17 mouse cellular contexts compared by ENCODE assay signal in genomic region chr9:15020561-15021080, GRCm38 (mm10).
"Had no signal": no experiment of that assay in that cellular context is flagged by ENCODE, and none has a peak within 500 bp of the region (broad histone marks: within the 10 kb centered on the region; RNA-seq: fewer than 3 reads in every experiment).

No protein-coding gene starts in this region.

- DNase-seq: kidney, adult 9 months; kidney, postnatal 14 days; layer of hippocampus, adult 9-11 months; left cerebral cortex, postnatal 4 days; liver, postnatal 0 days; lung, embryonic 14.5 days; thymus, postnatal 25 days had no signal

- H3K27ac ChIP-seq: layer of hippocampus, adult 2 months; limb, embryonic 12.5 days; limb, embryonic 15.5 days; liver, embryonic 14.5 days; macrophage; midbrain, embryonic 12.5 days; midbrain, embryonic 15.5 days; stomach, embryonic 15.5 days had no signal

- H3K36me3 ChIP-seq: stomach, embryonic 15.5 days had no signal

- H3K4me1 ChIP-seq: limb, embryonic 12.5 days; limb, embryonic 15.5 days; midbrain, embryonic 12.5 days; midbrain, embryonic 15.5 days; stomach, embryonic 15.5 days had no signal

- ATAC-seq: liver, postnatal 0 days; lung, postnatal 0 days; midbrain, embryonic 15.5 days had no signal

- H3K27me3 ChIP-seq: limb, embryonic 12.5 days; limb, embryonic 15.5 days; midbrain, embryonic 12.5 days; midbrain, embryonic 15.5 days; stomach, embryonic 15.5 days had no signal

- H3K9ac ChIP-seq: limb, embryonic 12.5 days; limb, embryonic 15.5 days; liver, embryonic 14.5 days; liver, postnatal 0 days; lung, embryonic 14.5 days; midbrain, embryonic 12.5 days; midbrain, embryonic 15.5 days; stomach, embryonic 15.5 days had no signal

- H3K9me3 ChIP-seq: limb, embryonic 12.5 days; limb, embryonic 15.5 days; midbrain, embryonic 12.5 days; midbrain, embryonic 15.5 days; stomach, embryonic 15.5 days had no signal

- H3K4me3 ChIP-seq: layer of hippocampus, adult 2 months; limb, embryonic 12.5 days; limb, embryonic 15.5 days; midbrain, embryonic 12.5 days; midbrain, embryonic 15.5 days; myocyte; stomach, embryonic 15.5 days had no signal
